Mouse (Mus musculus): Measurements from ENCODE around the gene Bloc1s2. TPM values are rescaled to one million over a fixed set of nuclear protein-coding genes. Genes with fewer than 3 reads are reported as not detected.
"Not testable (repeated sequence)": the region's sequence is repeated elsewhere in the genome, so short reads cannot be mapped to it uniquely, and the experiment has no call there.

Bloc1s2 gene
- total and polyA plus RNA-seq, 3 experiments: 151 to 193 TPM; not detected in 1

DNA sequence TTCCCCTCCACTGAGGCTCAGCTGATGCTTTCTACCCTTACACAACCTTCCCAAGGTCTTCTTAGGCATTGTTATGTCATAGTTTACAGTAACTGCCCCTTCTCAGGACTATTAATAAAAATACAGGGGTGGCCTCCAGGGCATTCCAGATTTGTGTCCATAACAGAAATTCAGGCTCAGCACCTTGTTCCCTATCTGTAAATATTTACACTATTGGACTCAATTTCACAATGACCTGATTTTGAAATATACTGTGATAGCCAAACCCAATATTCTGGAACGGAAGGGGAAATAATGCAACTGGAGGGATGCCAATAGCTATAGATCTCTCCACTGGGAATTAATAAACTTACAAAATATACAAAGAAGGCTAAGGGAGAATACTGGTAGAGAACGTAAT lies 17.7 kb downstream of the Bloc1s2 start:
- H3K9ac ChIP-seq (ENCODE audit: control insufficient read depth, low read depth, low read length, poor library complexity, severe bottlenecking): no peak overlapping the region
- no peak for DNase-seq (ENCODE audit: low read depth, low spot score)
- no peak overlapping the region for H3K4me3 ChIP-seq (ENCODE audit: control insufficient read depth in 1 of 2, insufficient read depth in 1 of 2, low read depth in 2 of 2, low read length in 2 of 2)
- H3K79me2 ChIP-seq (ENCODE audit: control insufficient read depth, insufficient read depth, low read length, poor library complexity): peaks cover 4% of the 10 kb centered on the region; the same call in 1 of the 2 replicates
- H3K36me3 ChIP-seq (ENCODE audit: control insufficient read depth in 1 of 2, insufficient read depth in 2 of 2, low read length in 2 of 2): peaks cover 9 to 58% of the 10 kb centered on the region in 2 experiments
- H3K27ac ChIP-seq (ENCODE audit: control insufficient read depth, low read depth, low read length): no peak overlapping the region
- TF ChIP-seq USF1 (IDR thresholded peaks at IDR 0.05; ENCODE audit: low read depth, low read length) (no peak), CHD1 (IDR thresholded peaks at IDR 0.05; ENCODE audit: low read depth, low read length) (no peak), KAT2A (conservative IDR thresholded peaks at IDR 0.05; ENCODE audit: low read depth, low read length) (no peak), MEF2A (IDR thresholded peaks at IDR 0.05; ENCODE audit: extremely low read depth, insufficient replicate concordance, low read depth, low read length, poor library complexity, severe bottlenecking) (no peak), RAD21 (IDR thresholded peaks at IDR 0.05; ENCODE audit: low read depth, low read length) (no peak), ELF1 (IDR thresholded peaks at IDR 0.05; ENCODE audit: low read depth, low read length) (no peak)
- peaks cover 0 to 4% of the 10 kb centered on the region in 2 experiments; a peak in 1 of 4 replicates for H3K4me1 ChIP-seq (ENCODE audit: control insufficient read depth in 1 of 2, insufficient read depth in 2 of 2, low read length in 2 of 2)
- no peaks in the 10 kb centered on the region for H3K9me3 ChIP-seq (replicated peaks; ENCODE audit: insufficient read depth, low read length)
- H3K27me3 ChIP-seq (ENCODE audit: control insufficient read depth in 1 of 2, insufficient read depth in 2 of 2, low read length in 2 of 2): no peaks in the 10 kb centered on the region

DNA sequence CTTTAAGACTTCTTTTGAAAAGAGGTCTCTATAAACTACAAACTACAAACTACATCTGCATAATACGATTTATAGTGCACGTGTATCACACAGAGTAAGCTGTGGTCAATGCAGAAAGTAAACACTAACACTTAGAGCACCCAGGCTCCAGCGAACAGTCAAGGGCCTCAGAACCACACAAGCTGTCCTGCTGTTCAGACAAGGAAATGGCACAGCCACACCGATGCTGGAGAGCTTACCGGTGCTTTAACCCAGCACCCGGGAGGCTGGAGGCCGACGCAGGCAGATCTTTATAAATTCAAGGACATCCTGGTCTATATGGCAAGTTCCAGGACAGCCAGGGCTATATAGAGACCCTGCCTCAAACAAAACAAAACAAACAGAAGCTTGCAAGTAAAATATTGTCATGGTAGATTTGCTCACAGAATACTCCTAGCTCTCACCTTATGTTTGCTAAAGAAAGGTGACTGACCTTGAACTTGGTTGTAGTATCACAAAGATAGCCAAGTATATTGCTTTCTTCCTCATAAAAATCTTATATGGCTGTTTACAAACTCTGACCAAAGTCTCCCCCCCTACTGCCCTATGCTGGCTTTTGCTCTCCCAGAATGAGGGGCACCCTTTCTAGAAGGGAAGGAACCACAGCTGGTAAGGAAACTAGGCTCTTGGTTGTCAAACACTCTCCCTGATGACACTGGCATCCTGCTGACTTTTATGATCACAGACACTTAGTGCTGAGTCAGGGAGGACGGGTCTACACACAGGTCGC lies 18.3 kb downstream of the Bloc1s2 start:
- Histone ChIP-seq H3K27ac (ENCODE audit: control insufficient read depth, low read depth, low read length) (no peak overlapping the region), H3K36me3 (ENCODE audit: control insufficient read depth in 1 of 2, insufficient read depth in 2 of 2, low read length in 2 of 2) (peaks cover 3 to 63% of the 10 kb centered on the region in 2 experiments; a peak in 3 of 4 replicates), H3K27me3 (ENCODE audit: control insufficient read depth in 1 of 2, insufficient read depth in 2 of 2, low read length in 2 of 2) (no peaks in the 10 kb centered on the region), H3K9ac (ENCODE audit: control insufficient read depth, low read depth, low read length, poor library complexity, severe bottlenecking) (no peak overlapping the region), H3K79me2 (ENCODE audit: control insufficient read depth, insufficient read depth, low read length, poor library complexity) (no peaks in the 10 kb centered on the region; the same call in 1 of the 2 replicates), H3K4me3 (ENCODE audit: control insufficient read depth in 1 of 2, insufficient read depth in 1 of 2, low read depth in 2 of 2, low read length in 2 of 2) (no peak overlapping the region), H3K4me1 (ENCODE audit: control insufficient read depth in 1 of 2, insufficient read depth in 2 of 2, low read length in 2 of 2) (no peaks in the 10 kb centered on the region), H3K9me3 (replicated peaks; ENCODE audit: insufficient read depth, low read length) (no peaks in the 10 kb centered on the region)
- DNase-seq (ENCODE audit: low read depth, low spot score): no peak
- TF ChIP-seq JUND (IDR thresholded peaks at IDR 0.05; ENCODE audit: low read depth, low read length) (no peak), E2F4 (IDR thresholded peaks at IDR 0.05; ENCODE audit: borderline replicate concordance, low read depth, low read length) (no peak), GATA1 (IDR thresholded peaks at IDR 0.05; ENCODE audit: low read depth, low read length) (no peak), SIN3A (IDR thresholded peaks at IDR 0.05; ENCODE audit: low read length) (no peak)

DNA sequence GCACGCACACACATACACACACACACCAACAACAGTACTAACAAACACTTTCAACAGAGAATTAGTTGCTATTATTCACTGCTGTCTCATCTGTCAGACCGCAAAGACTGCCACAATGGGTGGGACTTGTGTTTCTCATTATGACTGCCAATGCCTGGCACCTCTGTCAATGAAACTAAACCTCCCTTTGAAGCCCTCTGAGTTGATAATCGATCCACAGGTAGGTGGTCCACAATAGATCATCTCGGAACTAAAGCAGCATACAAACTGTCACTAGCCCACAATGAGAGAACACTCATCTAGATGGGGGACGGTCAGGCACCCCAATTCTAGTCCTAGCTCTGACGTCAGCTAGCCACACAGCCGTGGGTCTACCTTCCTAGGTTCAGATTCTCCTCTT lies 25.1 kb downstream of the Bloc1s2 start:
- TF ChIP-seq ZKSCAN1 (IDR thresholded peaks at IDR 0.05; ENCODE audit: low read depth, low read length) (no peak), USF2 (IDR thresholded peaks at IDR 0.05; ENCODE audit: borderline replicate concordance in 1 of 2, insufficient read depth in 1 of 2, low read depth in 1 of 2, low read length in 2 of 2) (no peak), NRF1 (IDR thresholded peaks at IDR 0.05; ENCODE audit: insufficient read depth, low read depth, low read length, poor library complexity, severe bottlenecking) (no peak), TBP (IDR thresholded peaks at IDR 0.05; ENCODE audit: low read depth, low read length) (no peak), TCF12 (IDR thresholded peaks at IDR 0.05; ENCODE audit: low read depth, low read length) (no peak), NELFE (IDR thresholded peaks at IDR 0.05; ENCODE audit: low read depth, low read length) (no peak), EP300 (IDR thresholded peaks at IDR 0.05; ENCODE audit: low read depth in 1 of 2, low read length in 2 of 2) (no peak), JUND (IDR thresholded peaks at IDR 0.05; ENCODE audit: low read depth, low read length) (no peak), CTCF (IDR thresholded peaks at IDR 0.05 in 2 of 3, conservative IDR thresholded peaks at IDR 0.05 in 1 of 3; ENCODE audit: control insufficient read depth in 1 of 3, insufficient read depth in 1 of 3, low read depth in 2 of 3, low read length in 3 of 3, poor library complexity in 1 of 3, severe bottlenecking in 1 of 3) (no peak), MAX (IDR thresholded peaks at IDR 0.05; ENCODE audit: low read length) (no peak), POLR2AphosphoS2 (IDR thresholded peaks at IDR 0.05; ENCODE audit: low read length) (no peak)
- no peak for DNase-seq (ENCODE audit: low read depth, low spot score)
- Histone ChIP-seq H3K79me2 (ENCODE audit: control insufficient read depth, insufficient read depth, low read length, poor library complexity) (no peaks in the 10 kb centered on the region), H3K27me3 (ENCODE audit: control insufficient read depth in 1 of 2, insufficient read depth in 2 of 2, low read length in 2 of 2) (no peaks in the 10 kb centered on the region), H3K4me1 (ENCODE audit: control insufficient read depth in 1 of 2, insufficient read depth in 2 of 2, low read length in 2 of 2) (no peaks in the 10 kb centered on the region), H3K9ac (ENCODE audit: control insufficient read depth, low read depth, low read length, poor library complexity, severe bottlenecking) (no peak overlapping the region), H3K36me3 (ENCODE audit: control insufficient read depth in 1 of 2, insufficient read depth in 2 of 2, low read length in 2 of 2) (peaks cover 0 to 40% of the 10 kb centered on the region in 2 experiments; a peak in 2 of 4 replicates), H3K27ac (ENCODE audit: control insufficient read depth, low read depth, low read length) (no peak overlapping the region), H3K4me3 (ENCODE audit: control insufficient read depth in 1 of 2, insufficient read depth in 1 of 2, low read depth in 2 of 2, low read length in 2 of 2) (no peak overlapping the region), H3K9me3 (replicated peaks; ENCODE audit: insufficient read depth, low read length) (no peaks in the 10 kb centered on the region)

DNA sequence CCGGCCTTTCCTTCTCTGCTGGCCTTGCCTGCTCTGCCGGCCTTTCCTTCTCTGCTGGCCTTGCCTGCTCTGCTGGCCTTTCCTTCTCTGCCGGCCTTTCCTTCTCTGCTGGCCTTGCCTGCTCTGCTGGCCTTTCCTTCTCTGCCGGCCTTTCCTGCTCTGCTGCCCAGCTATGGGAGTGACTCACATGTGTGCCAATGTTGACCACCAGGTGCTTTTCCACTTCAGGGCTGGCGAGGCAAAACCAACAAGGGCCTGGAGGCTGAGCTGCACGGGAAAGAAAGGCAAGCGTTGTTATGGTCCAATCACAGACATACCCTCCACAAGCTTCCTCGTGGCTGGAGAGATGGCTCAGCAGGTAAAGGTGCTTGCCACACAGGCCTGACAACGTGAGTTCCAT lies 25.6 kb downstream of the Bloc1s2 start:
- H3K79me2 ChIP-seq (ENCODE audit: control insufficient read depth, insufficient read depth, low read length, poor library complexity); H3K4me1 ChIP-seq (ENCODE audit: control insufficient read depth in 1 of 2, insufficient read depth in 2 of 2, low read length in 2 of 2); H3K4me3 ChIP-seq (ENCODE audit: control insufficient read depth in 1 of 2, insufficient read depth in 1 of 2, low read depth in 2 of 2, low read length in 2 of 2); H3K27ac ChIP-seq (ENCODE audit: control insufficient read depth, low read depth, low read length); H3K9me3 ChIP-seq (replicated peaks; ENCODE audit: insufficient read depth, low read length); DNase-seq (ENCODE audit: low read depth, low spot score); H3K27me3 ChIP-seq (ENCODE audit: control insufficient read depth in 1 of 2, insufficient read depth in 2 of 2, low read length in 2 of 2); H3K9ac ChIP-seq (ENCODE audit: control insufficient read depth, low read depth, low read length, poor library complexity, severe bottlenecking): not testable (repeated sequence)
- peaks cover 0 to 40% of the 10 kb centered on the region in 2 experiments; a peak in 2 of 4 replicates for H3K36me3 ChIP-seq (ENCODE audit: control insufficient read depth in 1 of 2, insufficient read depth in 2 of 2, low read length in 2 of 2)

All from MEL (cell line).